Mouse (Mus musculus) gastrocnemius, postnatal 4 days (tissue): ENCODE results near the gene C1qtnf1. TPM values are rescaled to one million over a fixed set of nuclear protein-coding genes. Genes with fewer than 3 reads are reported as not detected.
A peak's percentile ranks its signal among the peaks of the same experiment; 100 is the strongest.

Experiments used
- DNase-seq, 2 experiments: peaks; one replicate each; pipeline ENCODE4 v3.0.0; 2021 to 2022; ENCODE audit warnings: low spot score in 2 of 2, mixed read lengths in 2 of 2
- total RNA-seq, 2 experiments: library from RNA; stranded (reverse); gene quantifications; 2 replicates each; pipeline ENCODE4 v1.2.3; 2021

Gene C1qtnf1
- total RNA-seq, 2 experiments from 2014 or later, result 33.2 to 37.6 TPM

DNA sequence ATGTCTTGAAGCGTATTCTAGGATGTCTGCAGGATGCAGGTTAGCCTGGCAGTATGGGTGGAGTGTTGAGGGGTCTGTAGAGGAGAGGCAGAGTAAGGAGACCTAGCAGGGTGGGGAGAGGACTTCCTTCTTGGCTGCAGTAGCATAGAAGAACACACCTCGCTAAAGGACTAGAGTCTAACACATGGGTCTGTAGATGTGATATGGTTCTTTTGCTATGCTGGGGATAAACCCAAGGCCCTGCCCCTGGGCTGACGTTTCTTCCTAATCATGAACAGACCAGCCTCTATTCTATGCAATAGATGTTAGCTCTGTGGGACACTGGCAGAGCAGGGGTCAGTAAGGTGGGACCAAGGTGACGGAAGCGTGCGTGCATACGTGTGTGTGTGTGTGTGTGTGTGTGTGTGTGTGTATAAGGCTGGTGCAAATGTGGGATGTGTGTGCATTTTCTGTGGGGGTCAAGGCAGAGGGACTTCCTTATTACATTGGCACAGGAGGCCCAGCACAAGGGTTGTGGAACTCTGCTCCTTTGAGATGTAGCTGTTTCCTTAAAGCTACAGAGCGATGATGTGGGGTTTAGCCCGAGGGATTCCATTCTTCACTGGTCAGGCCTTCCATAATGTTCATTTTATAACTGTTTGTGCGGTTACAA lies 41.6 kb downstream of the C1qtnf1 start:
- DNase-seq, result no peak

DNA sequence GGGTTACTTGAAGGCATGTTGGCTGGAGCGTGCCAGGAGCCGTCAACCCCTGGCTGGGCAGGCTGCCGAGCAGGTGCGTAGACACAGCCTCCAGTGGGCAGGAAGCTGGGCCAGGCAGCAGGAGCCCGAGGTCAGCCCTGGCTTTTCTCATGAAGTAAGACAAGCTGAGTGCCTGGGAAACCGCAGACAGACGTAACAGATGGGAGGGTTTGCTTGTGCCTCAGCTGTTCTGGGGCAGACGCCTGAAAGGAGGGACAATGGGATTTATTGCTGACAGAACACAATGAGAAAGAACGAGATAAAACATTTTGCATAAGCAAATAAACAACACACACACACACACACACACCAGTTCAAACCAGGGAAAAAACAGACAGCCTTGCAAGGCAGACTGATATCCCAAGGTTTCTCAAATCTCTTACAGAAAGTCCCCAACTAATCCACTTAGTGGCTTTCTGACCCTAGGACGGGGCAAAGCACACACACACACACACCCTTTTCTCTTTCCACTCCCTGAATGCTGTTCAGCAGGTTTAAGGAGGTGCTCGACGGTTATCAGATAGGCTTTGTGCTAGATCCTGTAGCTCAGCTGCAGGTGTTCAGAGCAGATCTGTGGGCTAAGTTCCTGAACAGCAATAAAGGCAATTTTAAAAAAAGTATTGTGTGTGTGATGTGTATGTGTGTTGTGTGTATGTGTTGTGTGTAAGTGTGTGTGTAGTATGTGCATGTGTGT lies 42.4 kb downstream of the C1qtnf1 start:
- DNase-seq, result no peak

DNA sequence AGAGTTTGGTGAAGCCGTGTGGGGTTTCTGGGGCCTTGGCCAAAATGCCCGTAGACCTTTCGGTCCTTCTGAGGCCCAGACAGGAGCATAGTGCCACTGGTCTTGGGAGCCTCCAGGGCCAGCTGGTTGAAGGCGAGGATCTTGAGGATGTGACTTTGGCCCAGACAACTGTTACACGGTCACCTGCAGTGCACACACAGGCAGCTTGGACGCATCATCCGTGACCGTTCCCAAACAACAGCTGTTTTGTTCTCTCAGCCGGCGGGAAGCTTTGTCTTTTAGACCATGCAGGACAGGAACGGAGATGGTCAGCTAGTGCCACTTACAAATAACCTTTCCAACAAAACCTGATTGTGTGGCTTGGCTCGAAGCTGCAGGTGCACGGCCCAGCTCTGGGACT lies 43.7 kb downstream of the C1qtnf1 start:
- no peak for DNase-seq

DNA sequence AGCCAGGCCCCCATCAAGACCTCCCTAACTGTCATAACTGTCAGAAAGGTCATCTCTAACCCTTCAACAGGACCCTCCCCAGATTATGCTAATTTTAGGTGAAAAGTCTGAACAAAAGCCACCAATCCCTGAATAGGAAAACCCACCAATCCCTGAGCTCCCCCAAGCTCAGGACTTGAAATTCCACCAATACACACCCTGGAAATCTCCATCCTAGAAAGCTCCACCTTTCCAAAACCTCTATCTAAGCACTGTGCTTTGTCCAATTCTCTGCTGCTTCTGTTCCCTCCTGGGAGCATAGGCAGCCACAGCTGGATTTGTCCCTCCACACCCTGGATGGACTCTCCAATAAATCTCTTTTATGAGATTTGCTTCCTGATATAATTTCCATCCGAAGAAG lies 45.2 kb downstream of the C1qtnf1 start:
- DNase-seq, result no peak

DNA sequence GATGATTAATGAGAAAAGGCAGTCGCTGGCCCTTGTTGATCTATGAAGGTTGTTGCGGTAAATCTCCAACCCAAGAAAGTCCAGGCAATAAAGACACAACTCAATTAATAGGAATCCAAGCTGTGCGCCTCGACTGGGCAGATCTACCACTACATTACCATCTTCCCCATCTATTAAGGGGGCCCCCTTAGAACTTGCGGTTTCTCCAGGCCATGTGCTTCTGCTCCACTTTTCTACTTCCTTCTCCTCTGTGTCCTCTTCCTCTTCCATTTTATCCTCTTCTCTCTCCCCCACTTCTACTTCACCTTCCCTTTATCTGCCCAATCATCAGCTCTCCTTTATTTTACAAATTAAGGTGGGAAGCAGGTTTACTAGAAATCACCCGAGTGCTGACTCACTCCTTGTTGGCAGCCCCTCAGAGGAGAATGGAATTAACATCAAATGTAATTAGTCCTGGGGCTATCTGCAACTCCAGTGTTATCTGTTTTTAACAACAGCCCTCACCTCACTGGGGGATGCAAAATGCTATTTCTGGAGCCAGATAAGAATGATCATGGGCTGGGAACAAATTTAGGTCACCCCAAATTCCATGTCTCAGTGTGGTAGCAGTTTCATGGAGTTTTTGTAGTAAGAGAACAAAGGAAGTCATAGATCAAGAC lies 46.0 kb downstream of the C1qtnf1 start:
- no peak for DNase-seq

DNA sequence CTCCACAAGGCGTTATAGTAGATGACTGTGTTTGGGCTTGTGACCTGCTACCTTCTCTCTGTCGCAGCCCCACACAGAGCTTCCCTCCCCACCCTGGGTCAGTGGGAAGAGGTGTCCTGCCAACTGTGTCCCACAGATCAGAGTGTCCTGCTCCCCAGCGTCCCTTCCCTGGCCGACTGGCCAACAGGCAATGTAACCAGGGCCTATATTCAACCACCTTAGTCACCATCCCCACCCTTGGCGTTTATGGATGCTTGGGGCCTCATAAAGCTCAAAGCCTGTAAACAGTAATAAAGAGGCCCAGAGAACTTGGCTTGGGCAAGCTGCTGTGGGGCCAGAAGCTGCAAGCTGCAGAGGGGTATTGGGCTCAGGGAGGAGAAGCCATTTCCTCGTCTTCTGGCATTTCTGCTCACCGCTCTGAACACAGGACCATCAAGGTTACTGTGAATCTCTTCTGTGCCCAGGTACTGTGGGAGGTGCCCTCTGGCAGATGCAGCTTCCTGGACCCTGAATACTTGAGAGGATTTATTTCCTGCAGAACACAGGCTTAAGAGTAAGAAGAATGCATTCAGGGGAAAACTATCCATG lies 47.6 kb downstream of the C1qtnf1 start:
- DNase-seq, result no peak

DNA sequence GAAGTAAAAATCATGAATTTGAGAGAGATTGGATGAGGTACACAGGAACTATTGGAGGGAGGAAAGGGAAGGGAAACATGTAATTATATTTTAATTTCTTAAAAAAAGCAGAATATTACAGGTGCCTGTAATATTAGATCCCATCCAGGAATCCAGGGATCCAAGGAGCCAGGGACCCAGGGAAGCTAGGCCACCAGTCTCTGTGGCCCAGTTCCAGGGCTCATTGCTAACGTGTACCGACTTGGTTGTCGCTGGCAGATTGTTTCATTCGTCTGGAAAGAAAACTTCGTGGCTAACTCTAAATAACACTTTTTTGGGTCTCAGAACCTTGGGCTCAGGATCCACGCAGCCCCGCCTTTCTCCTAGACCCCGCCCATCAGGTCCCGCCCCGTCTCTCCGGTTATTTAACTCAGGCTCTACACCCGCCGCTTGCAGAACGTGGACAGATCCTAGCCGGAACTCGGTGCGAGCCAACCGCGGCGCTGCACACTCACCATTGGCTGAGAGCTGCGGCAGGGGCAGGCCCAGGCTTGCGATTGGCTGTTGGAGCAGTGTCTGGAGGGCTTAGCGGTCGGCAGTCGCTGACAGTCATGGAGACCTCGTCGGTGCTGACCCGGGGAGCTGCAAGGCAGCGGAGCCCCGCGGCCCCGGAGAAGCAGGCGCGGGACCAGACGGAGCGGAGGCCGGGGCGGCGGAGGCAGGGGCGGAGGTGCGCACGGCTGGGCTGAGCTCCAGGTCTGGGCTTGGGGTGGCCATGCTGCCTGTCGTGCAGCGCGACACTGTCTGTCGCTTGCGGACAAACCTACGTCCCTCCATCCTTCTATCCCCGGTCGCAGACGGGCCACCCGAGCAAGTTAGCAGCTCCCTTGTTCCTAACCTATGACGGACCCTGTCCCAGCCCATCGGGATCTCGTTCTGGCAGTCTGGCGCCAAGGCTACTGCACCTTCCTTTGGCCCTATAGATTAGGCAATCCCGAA lies 48.7 kb downstream of the C1qtnf1 start, which contains the start of gene Engase:
Gene Engase (plus strand): TSS at position 434 of the 978 bp plus-strand sequence.
- DNase-seq, result peak; percentile 90 to 96

DNA sequence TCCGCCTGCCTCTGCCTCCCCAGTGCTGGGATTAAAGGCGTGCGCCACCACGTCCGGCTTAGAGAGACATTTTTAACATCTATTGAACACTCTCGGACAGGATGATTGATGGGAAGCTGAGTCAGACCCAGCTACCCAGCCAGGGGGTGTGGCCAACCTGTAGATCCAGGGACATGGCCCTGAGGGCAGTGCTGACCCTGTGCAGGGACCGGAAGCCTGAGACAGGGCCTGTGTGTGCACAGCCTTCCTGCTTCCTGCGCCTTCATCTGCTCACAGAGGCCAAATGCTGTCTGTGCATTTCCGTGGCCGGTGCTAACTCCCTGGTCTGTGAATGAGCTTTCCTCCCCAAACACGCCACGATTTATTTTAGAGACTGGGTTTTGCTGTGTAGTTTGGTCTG lies 51.8 kb downstream of the C1qtnf1 start:
- no peak for DNase-seq

DNA sequence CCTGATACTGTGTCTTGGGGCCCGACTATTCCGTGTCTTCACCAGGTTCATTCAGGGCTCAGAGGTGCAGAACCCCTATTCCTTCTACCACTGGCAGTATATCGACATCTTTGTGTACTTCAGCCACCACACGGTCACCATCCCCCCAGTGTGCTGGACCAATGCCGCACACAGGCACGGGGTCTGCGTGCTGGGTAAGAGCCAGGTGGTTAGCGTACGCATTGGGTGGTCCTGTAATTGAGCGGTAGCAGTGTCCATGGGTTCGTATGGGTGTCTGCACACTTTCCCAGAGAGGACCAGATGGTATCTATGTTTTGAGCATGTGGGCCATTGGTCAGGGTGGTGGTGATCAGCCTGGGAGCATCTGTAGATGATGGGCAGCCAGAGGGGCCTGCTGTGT lies 53.2 kb downstream of the C1qtnf1 start:
- no peak for DNase-seq

DNA sequence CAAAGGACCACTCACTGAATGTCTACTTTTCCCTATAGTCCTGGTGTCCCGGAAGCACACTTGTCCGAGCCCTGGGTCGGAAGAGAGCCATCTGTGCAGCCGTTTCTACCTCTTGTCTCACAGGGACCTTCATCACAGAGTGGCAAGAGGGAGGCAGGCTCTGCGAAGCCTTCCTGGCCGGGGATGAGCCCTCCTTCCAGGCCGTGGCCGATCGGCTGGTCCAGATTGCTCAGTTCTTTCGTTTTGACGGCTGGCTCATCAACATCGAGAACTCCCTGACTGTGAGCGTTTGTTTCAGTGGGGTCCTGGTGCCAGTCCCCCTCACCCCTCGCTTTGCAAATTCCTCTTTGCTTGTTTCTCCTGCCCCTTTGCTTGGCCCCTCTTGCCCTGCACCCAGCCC lies 53.7 kb downstream of the C1qtnf1 start:
- no peak for DNase-seq

DNA sequence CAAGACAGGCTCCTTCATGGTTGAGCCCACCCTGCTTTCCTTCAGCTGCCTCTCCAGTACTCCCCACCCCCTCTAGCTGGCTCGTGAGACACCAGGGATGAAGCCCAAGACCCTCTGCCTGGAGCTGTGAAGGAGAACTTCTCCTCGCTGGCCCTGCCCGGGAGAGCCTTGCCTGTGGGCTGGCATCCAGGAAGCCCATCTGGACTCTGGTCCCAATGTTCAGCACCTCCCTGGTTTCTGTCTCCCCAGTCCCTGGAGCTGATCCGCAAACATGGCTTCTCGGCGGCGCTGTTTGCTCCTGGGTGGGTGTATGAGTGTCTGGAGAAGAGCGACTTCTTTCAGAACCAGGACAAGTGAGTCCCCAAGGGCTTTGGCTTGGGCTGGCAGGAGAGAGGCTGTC lies 56.2 kb downstream of the C1qtnf1 start:
- DNase-seq, result no peak

DNA sequence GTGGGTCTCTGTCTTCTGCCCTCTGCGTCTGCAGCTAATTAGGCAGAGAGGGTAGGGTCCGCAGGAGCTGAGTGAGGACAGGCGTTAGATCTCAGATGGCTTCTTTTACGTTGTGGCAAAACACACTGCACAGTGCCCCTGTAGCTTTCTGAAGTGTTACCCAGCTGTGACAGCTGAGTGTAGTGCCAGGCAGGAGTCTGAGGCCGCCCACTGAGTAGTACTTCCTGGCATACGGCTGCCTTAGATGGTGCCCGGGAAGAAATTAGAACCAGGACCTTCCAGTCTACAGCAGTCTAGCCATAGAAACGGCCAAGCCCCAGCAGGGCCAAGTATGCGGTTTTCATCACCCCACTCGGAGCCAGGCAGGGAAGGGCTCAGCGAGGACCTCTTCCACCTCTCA lies 57.3 kb downstream of the C1qtnf1 start:
- no peak for DNase-seq

DNA sequence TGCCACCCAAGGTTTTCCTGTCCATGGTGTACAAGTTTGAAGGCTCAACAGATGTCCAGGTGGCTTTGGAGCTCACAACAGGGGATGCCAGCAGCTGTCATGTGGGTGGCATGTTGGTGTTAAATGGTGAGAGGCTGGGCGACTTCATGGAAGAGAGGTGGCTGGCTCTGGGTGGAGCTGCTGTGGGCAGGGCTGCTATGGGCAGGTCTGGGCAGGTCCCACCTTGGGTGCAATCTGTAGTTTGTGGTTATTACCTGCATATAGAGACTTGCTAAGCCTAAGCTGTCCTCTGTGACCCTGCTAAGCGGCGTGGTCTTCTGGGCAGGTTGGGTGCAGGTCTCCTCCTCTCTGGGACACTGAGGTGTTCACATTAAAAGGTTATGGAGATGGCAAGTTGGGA lies 57.8 kb downstream of the C1qtnf1 start:
- no peak for DNase-seq

DNA sequence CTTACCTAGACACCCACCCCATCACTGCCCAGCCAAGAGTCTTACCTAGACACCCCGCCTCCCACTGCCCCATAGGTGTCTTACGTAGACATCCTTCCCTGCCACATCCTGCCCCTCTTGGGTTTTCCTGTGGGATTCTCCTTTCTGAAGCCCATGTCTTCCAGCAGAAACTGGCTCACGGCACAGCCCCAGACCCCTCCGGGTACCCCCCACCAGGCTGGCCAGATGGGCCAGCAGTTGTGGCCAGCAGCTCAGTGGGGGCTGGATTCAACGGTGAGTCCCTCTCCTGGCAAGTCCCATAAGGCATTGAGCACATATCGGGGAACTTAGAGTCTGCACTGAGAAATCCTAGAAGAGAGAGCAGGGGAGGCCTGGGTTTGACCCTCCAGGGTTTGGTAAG lies 58.3 kb downstream of the C1qtnf1 start:
- DNase-seq, result no peak

DNA sequence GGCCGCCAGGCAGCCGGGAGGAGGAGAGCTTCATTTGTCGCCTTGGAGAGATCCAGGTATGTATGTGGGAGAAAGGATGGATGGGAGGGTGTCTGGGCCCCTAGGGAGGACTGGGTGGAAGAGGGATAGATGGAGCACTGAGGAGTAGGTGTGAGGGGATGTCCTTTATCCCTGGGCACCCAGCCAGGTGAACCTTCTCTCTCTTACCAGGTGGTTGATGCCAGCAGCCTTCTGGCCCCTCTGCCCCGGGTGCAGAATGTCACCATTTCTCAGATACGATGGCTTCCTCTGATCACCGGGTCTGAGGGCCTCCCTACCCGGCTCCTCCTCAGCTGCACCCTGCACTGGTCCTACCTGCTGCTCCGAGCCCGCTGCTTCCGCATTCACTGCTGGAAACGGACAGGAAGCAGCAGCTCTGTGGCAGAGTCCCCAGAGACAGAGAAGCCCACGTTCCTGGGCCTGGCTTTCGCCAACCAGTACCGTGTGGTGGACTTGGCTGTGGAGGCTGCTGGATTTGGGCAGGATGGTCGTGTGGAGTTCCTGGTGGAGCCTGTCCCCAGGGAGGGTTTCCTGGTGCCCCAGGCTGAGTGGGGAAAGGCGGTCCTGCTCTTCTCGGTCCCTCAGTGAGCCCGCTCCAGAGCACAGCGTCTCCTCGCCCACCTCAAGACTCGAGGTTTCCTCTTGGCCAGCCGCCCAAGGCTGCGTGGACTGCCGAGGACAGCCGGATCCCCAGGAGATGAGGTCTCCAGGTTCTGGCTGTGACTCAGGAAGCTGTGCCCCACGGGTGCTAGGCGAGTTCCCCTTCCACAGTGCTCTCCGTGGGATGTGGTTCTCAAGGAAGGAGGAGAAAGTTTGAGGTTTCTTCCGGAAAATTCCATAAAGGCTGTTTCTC lies 59.1 kb downstream of the C1qtnf1 start:
- no peak for DNase-seq

DNA sequence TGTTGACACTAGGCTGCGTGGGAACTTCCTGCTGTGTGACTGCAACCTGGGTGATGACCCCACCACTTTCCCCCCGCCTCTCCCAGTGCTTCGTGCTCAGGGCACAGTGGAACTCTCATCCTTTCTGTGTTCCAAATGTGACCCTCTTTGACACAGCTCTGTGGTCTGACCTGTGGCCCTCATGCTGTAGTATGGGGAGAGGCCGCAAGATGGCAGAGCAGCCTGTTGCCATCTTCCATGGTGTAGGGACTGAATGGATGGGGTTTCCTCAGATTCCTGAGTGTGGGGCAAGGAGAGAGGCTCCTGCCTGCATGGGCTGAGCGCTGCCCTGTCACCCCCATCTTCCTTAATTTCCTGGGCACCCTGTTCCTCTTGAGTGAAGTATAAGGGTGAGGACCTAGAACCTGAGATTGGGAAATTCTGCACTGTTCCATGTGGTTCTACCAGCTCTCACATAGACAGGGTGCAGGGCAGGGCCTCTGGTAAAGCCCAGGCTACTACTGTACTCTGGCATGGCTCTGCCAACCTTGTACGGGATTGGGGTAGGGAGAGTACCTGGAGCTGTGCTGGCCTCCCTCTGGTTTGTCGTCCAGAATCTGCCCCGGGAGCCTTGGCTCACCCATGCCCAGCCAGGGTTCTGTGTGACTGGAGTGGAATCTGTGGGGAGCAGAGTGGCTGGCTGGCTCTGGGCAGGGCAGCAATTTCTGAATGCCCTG lies 60.3 kb downstream of the C1qtnf1 start:
- DNase-seq, result no peak

DNA sequence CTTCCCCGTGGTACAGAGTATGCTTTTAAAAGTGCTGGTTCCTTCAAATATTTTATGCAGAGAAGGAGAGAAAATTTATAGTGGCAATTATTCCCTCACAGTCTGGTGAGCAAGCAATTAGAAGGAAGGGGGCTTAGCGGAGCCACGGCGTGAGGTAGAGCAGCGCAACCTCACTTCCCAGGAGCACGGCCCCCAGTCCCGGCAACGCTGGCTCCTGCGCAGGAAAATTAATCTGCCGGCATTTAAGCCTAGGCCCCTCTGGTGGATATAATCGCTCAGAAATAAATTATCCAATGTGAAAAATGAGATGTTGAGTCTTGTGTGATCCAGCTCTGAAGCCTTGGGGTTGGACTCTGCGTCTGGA lies 60.9 kb downstream of the C1qtnf1 start:
- DNase-seq, result no peak

DNA sequence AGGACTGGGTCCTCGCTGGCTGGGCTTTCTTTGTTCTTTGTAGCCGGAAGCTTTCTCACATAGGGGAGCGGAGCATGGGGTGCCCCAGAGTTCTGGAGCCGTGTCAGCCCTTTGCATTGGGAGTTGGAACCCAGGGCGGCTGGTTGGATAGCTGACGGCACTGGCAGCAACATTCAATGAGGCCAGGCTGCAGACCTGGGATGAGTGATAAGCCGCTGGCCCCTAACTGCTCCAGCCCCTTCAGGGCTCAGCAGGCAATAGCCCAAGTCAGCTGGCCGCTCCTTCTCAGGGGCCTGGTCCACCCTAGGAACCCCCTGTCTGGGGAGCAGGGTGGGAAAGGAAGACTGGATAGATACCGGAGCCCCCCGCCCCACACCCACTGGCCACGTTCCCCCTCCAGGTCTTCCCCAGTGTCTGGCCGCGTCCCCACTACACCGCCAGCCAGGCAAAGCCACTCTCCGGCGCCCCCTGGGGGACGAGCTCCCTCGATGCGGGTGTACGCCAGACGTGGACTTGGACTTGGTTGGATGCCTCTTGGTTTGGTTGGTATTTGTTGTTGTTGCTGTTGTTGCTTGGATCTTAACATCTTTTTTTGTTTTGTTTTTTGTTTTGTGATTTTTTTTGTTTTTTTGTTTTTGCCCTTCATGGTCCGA lies 62.7 kb downstream of the C1qtnf1 start:
- peak; percentile 85 to 89 for DNase-seq

DNA sequence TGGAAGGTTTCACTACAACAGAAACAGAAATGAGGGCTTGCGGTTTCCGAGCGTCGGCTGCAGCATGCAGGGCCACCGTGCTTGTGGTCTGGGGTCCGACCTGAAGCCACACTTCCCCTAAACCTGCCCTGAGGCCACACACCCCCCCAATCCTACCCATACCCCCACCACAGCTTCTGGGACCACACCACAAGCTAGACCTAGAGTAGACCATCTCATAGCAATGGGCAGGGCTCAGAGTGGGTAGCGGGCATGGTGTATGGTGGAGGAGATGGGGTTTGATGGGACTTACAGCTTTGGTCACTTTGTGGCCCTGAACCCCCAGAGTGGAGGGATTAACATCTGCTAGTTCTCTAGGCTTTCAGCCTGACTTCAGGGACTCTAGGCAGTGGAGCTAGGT lies 63.2 kb downstream of the C1qtnf1 start:
- no peak for DNase-seq
